Mouse (Mus musculus): ENCODE data around the gene Olfr153.
"Not testable (repeated sequence)": the region's sequence is repeated elsewhere in the genome, so short reads cannot be mapped to it uniquely, and the experiment has no call there.

Gene Olfr153

GRCm38 (mm10) chr2:87531496-87531895, at the start of gene Olfr153:
Gene Olfr153 (plus strand): TSS chr2:87531796.
- no peak for DNase-seq (ENCODE audit: low read depth, low spot score)

GRCm38 (mm10) chr2:87482276-87482675, 49.3 kb upstream of the Olfr153 start:
- peak; percentile 80 for DNase-seq (ENCODE audit: low read depth, low spot score)

- not testable (repeated sequence) for DNase-seq (ENCODE audit: low read depth, low spot score)
Measured at GRCm38 (mm10) chr2:87496993-87497392, 34.6 kb upstream of the Olfr153 start, which contains the start of gene Pramel7. Gene Pramel7 (minus strand): TSS chr2:87497093.

- no peak for DNase-seq (ENCODE audit: low read depth, low spot score)
Measured at GRCm38 (mm10) chr2:87506265-87506664, 25.3 kb upstream of the Olfr153 start, which contains the start of gene Pramel6. Gene Pramel6 (plus strand): TSS chr2:87506565.

DNA sequence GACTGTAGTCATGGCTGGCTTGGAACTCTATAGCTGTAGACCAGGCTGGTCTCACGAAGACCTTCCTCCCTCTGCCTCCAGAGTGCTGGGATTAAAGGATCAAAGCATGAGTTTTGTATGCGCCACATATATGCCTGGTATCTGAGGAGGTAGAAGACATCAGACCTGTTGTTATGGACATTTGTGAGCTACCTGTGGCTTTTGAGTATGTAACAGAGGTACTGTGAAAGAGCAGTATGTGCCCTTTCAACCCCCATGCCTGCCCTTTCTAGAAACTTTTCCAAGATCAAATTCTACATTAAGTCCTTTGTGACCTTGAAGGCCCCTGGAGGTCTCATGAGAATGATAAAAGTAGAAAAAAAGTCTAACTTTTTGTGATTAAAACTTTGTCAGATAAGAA, 16.6 kb upstream of the Olfr153 start:
- DNase-seq (ENCODE audit: low read depth, low spot score): peak; percentile 61

- DNase-seq (ENCODE audit: low read depth, low spot score): peak; percentile 90
Measured at GRCm38 (mm10) chr2:87515457-87516060, 16.0 kb upstream of the Olfr153 start.

- DNase-seq (ENCODE audit: low read depth, low spot score): peak; percentile 75
Measured at GRCm38 (mm10) chr2:87516581-87516980, 15.0 kb upstream of the Olfr153 start.

GRCm38 (mm10) chr2:87520651-87521050, 10.9 kb upstream of the Olfr153 start:
- no peak for DNase-seq (ENCODE audit: low read depth, low spot score)

DNA sequence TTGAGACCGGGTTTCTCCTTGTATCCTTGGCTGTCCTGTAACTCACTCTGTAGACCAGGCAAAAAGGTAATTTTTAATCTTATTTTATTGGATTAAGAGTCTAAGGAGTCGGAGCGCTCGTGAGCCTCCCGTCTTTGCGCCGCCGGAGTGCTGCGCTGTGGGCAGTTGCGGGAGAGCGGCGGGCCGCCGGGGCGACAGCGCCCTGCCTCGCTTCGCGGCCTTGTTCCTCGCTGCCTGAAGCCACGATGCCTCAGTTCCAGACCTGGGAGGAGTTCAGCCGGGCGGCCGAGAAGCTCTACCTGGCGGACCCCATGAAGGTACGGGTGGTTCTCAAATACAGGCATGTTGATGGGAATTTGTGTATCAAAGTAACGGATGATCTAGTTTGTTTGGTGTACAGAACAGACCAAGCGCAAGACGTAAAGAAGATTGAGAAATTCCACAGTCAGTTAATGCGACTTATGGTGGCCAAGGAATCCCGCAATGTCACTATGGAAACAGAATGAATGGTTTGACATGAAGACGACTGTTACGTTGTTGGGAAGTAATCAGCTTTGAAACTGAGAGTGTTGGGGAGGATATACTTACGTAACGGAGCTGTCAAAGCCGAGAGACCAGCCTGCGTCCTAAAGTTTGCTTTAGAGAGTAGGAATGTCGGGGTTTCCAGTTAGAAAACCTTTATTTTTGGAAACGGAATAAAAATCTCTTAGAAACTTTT, 5.5 kb upstream of the Olfr153 start:
- DNase-seq (ENCODE audit: low read depth, low spot score): peak; percentile 41

DNA sequence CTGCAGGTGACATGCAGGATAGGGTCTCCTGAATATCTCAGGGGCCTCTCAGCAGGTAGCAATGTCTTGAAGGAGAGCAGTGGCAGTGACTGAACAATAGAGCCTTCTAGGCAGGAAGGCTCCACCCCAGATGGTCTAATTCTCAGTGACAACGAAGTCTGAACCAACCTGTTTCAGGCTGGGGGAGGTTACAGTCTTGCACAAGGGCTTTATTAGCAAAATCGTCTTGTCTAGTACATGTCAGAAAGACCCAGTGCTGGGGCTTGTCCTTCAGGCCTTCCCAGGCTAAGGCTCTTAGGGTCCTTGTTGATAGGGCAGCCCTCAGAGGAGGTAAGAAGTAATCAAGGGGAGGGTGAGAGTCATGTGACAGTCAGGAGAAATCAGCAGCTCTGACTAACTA, 3.2 kb downstream of the Olfr153 start:
- peak; percentile 86 for DNase-seq (ENCODE audit: low read depth, low spot score)

GRCm38 (mm10) chr2:87545442-87545841, 13.8 kb downstream of the Olfr153 start, which contains the start of gene Olfr1128:
Gene Olfr1128 (minus strand): TSS chr2:87545542.
- DNase-seq (ENCODE audit: low read depth, low spot score): no peak

DNA sequence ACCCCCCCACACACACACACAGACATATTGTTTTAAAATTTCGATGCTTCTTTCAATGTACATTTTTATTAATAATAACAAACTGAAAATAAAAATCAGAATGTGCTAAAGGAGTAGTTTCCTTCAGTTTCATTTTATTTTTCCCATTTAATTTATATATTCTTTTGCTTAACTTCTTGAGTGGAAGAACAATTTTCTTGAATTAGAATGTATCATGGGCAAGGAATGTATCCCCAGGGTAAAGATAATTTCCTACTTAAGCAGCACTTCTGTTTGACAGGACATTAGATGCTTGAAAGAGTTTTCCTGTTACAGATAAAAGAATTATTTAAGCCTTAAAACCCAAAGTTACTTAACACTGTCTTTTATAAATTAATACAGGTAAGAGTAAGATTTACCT, 42.0 kb downstream of the Olfr153 start, which contains the start of gene Olfr1129:
TSS of gene Olfr1129 (plus strand) at position 301 of the 400 bp plus-strand sequence.
- DNase-seq (ENCODE audit: low read depth, low spot score): not testable (repeated sequence)
